Comparison of ENCODE assay signal across 27 mouse cellular contexts in genomic region chr10:93876772-93877171, GRCm38 (mm10). TPM values are rescaled to one million over a fixed set of nuclear protein-coding genes. Genes with fewer than 3 reads are reported as not detected.
DNase-seq lines count a peak whose midpoint lies in the region; ATAC-seq and TF ChIP-seq lines count a peak whose summit lies in the region.
"Had no signal": no experiment of that assay in that cellular context is flagged by ENCODE, and none has a peak within 500 bp of the region (broad histone marks: within the 10 kb centered on the region; RNA-seq: fewer than 3 reads in every experiment).

No protein-coding gene starts in this region.

- no peak overlapping the region for H3K27ac ChIP-seq in thymus, adult 2 months (ENCODE audit: control insufficient read depth, insufficient read depth, low read length)
- H3K27ac ChIP-seq in stomach, postnatal 0 days (replicated peaks), result no peak overlapping the region
- H3K27ac ChIP-seq: forebrain, embryonic 10.5 days; forebrain, embryonic 13.5 days; heart, embryonic 15.5 days; hindbrain, embryonic 10.5 days; hindbrain, embryonic 13.5 days had no signal

- peak; percentile 48 for DNase-seq in heart, adult 11 months
- no peak for DNase-seq in heart, adult 9 months (ENCODE audit: low spot score in 2 of 2)
- DNase-seq in thymus, postnatal 25 days, result peak; percentile 7
- DNase-seq in thymus, adult 2 months, result no peak
- DNase-seq in stomach, postnatal 0 days (ENCODE audit: low spot score), result no peak
- no peak for DNase-seq in urinary bladder, postnatal 10 days (ENCODE audit: low spot score)
- DNase-seq: adrenal gland, adult 8-10 months; adrenal gland, postnatal 25 days; cerebellum, adult 11-12 months; cerebellum, adult 8-10 months; cerebellum, postnatal 10 days; cerebellum, postnatal 36 days; embryo, embryonic 11 days; gastrocnemius, postnatal 10 days; gastrocnemius, postnatal 36 days; heart, postnatal 10 days; heart, postnatal 36 days had no signal

- 49% methylated on average over 1 of the region's 1 CpGs for WGBS in thymus, adult 2 months
- 89% methylated on average over 1 of the region's 1 CpGs for WGBS in stomach, postnatal 0 days

- H3K9ac ChIP-seq in stomach, postnatal 0 days (ENCODE audit: low read length), result no peak overlapping the region
- H3K9ac ChIP-seq: forebrain, embryonic 13.5 days; heart, embryonic 12.5 days; heart, embryonic 15.5 days; hindbrain, embryonic 13.5 days had no signal

- TF ChIP-seq EP300 in stomach, postnatal 0 days (optimal IDR thresholded peaks at IDR 0.05), result no peak

- H3K4me3 ChIP-seq in thymus, adult 2 months (ENCODE audit: control insufficient read depth, insufficient read depth, low read length), result no peak overlapping the region
- H3K4me3 ChIP-seq in stomach, postnatal 0 days (ENCODE audit: low read depth, low read length), result no peak overlapping the region
- H3K4me3 ChIP-seq: forebrain, embryonic 10.5 days; forebrain, embryonic 13.5 days; heart, embryonic 12.5 days; heart, embryonic 15.5 days; hindbrain, embryonic 10.5 days; hindbrain, embryonic 13.5 days had no signal

- no peak for TF ChIP-seq POLR2A in thymus, adult 2 months (IDR thresholded peaks at IDR 0.05; ENCODE audit: control insufficient read depth, extremely low read depth, insufficient read depth, low read length, poor library complexity)

- peak; percentile 69 for ATAC-seq in activated CD4-positive, CD25-positive, alpha-beta regulatory T cell, adult 4 months
- ATAC-seq in stomach, postnatal 0 days (ENCODE audit: low FRiP score, low TSS enrichment), result no peak
- ATAC-seq: forebrain, embryonic 13.5 days; forebrain, embryonic 16.5 days; hindbrain, embryonic 16.5 days had no signal

- H3K36me3 ChIP-seq in thymus, adult 2 months (ENCODE audit: control insufficient read depth, insufficient read depth, low read length), result peaks cover 41% of the 10 kb centered on the region
- peaks cover 11% of the 10 kb centered on the region; the same call in 1 of the 2 replicates for H3K36me3 ChIP-seq in stomach, postnatal 0 days (ENCODE audit: control insufficient read depth, insufficient read depth, low read length)

- no peak for TF ChIP-seq CTCF in thymus, adult 2 months (IDR thresholded peaks at IDR 0.05; ENCODE audit: borderline replicate concordance, control insufficient read depth, extremely low read depth, insufficient read depth, low read length, poor library complexity)
- TF ChIP-seq CTCF in stomach, postnatal 0 days (IDR thresholded peaks at IDR 0.05; ENCODE audit: low read depth), result no peak

- H3K4me1 ChIP-seq in thymus, adult 2 months (replicated peaks; ENCODE audit: control insufficient read depth, insufficient read depth, low read length), result no peaks in the 10 kb centered on the region
- H3K4me1 ChIP-seq in stomach, postnatal 0 days (replicated peaks; ENCODE audit: control insufficient read depth, insufficient read depth), result no peaks in the 10 kb centered on the region
- H3K4me1 ChIP-seq: forebrain, embryonic 10.5 days; forebrain, embryonic 13.5 days; heart, embryonic 12.5 days; heart, embryonic 15.5 days; hindbrain, embryonic 10.5 days; hindbrain, embryonic 13.5 days had no signal

- H3K4me2 ChIP-seq in stomach, postnatal 0 days (replicated peaks; ENCODE audit: low read depth), result no peak overlapping the region
- H3K4me2 ChIP-seq: forebrain, embryonic 13.5 days; heart, embryonic 12.5 days; heart, embryonic 15.5 days; hindbrain, embryonic 13.5 days had no signal

- H3K9me3 ChIP-seq in stomach, postnatal 0 days (ENCODE audit: control insufficient read depth, low read length), result no peaks in the 10 kb centered on the region
- H3K9me3 ChIP-seq: forebrain, embryonic 10.5 days; forebrain, embryonic 13.5 days; heart, embryonic 12.5 days; heart, embryonic 15.5 days; hindbrain, embryonic 10.5 days; hindbrain, embryonic 13.5 days had no signal

- no peaks in the 10 kb centered on the region for H3K27me3 ChIP-seq in thymus, adult 2 months (ENCODE audit: control insufficient read depth, insufficient read depth, low read length)
- no peaks in the 10 kb centered on the region for H3K27me3 ChIP-seq in stomach, postnatal 0 days (ENCODE audit: control insufficient read depth, insufficient read depth, low read length)
- H3K27me3 ChIP-seq: forebrain, embryonic 13.5 days; heart, embryonic 12.5 days; heart, embryonic 15.5 days; hindbrain, embryonic 13.5 days had no signal

RNA-seq across cellular contexts. Expression of gene Metap2, which starts 20.1 kb away (rescaled TPM):
- polyA plus RNA-seq in thymus, adult 2 months (2012; rRNA removed), result 58.1 and 60.5 TPM in 2 replicates
- polyA plus RNA-seq in activated CD4-positive, CD25-positive, alpha-beta regulatory T cell, adult 4 months (2017; shearing (Covaris generic)), result 100 to 1,000 TPM; 188 to 241 TPM
- polyA plus RNA-seq in stomach, postnatal 0 days (2015; fragmentation: Nextera tagmentation; extraction: Ambion mirVana), result 112 and 126 TPM in 2 replicates

RNA-seq across cellular contexts. Expression of gene Usp44, which starts 45.4 kb away (rescaled TPM):
- polyA plus RNA-seq in thymus, adult 2 months (2012; rRNA removed), result 1.1 and 1.3 TPM in 2 replicates
- polyA plus RNA-seq in activated CD4-positive, CD25-positive, alpha-beta regulatory T cell, adult 4 months (2017; shearing (Covaris generic)), result under 1 TPM in 1 of 2 experiments, not detected in 1; 0.17 TPM
- not detected in 2 replicates for polyA plus RNA-seq in stomach, postnatal 0 days (2015; fragmentation: Nextera tagmentation; extraction: Ambion mirVana)
- polyA plus RNA-seq: cortical plate, adult 2 months had no signal

Comparison
In these comparisons a context has a peak if more than half of its experiments do, and no peak if none do; other contexts are left out.
1. DNase-seq: peak in heart, adult 11 months (single experiment) and thymus, postnatal 25 days (single experiment); none in heart, adult 9 months (0 of 2), thymus, adult 2 months (single experiment), stomach, postnatal 0 days (single experiment) and urinary bladder, postnatal 10 days (single experiment).